Mouse (Mus musculus) liver, embryonic 16.5 days (tissue): ENCODE results near the gene Fbxl16. TPM values are rescaled to one million over a fixed set of nuclear protein-coding genes. Genes with fewer than 3 reads are reported as not detected.
A peak's percentile ranks its signal among the peaks of the same experiment; 100 is the strongest.
"Not testable (repeated sequence)": the region's sequence is repeated elsewhere in the genome, so short reads cannot be mapped to it uniquely, and the experiment has no call there.

ENCODE experiments used
- ATAC-seq: fragments of 200-750 bp; cut with Nextera tagmentation; 2 replicates; pipeline ENCODE4 v1.8.0; 2017; ENCODE audit warnings: low read depth, mild to moderate bottlenecking, moderate number of reproducible peaks, moderate library complexity
- H3K27ac ChIP-seq: fragments of 300-500 bp; sonication (generic); 2 replicates; pipeline ENCODE4 v1.5.1; 2014; ENCODE audit warnings: mild to moderate bottlenecking, low read length
- H3K27me3 ChIP-seq: fragments of 300-500 bp; sonication (generic); 2 replicates; pipeline ENCODE4 v1.6.1; 2014; ENCODE audit warnings: low read depth, low read length, mixed read lengths; ENCODE audit not compliant: control insufficient read depth, insufficient read depth
- H3K36me3 ChIP-seq: fragments of 300-500 bp; sonication (generic); 2 replicates; pipeline ENCODE4 v1.6.1; 2014; ENCODE audit warnings: mild to moderate bottlenecking; ENCODE audit not compliant: control insufficient read depth, insufficient read depth
- H3K4me1 ChIP-seq: fragments of 300-500 bp; sonication (generic); 2 replicates; pipeline ENCODE4 v1.6.1; 2014; ENCODE audit warnings: low read depth, low read length, mixed read lengths; ENCODE audit not compliant: control insufficient read depth
- H3K4me2 ChIP-seq: fragments of 300-500 bp; sonication (generic); 2 replicates; pipeline ENCODE4 v1.6.1; 2014; ENCODE audit warnings: low read depth, low read length, mixed read lengths
- H3K4me3 ChIP-seq: fragments of 300-500 bp; sonication (generic); 2 replicates; pipeline ENCODE4 v1.5.1; 2014; ENCODE audit warnings: low read depth, mild to moderate bottlenecking, low read length
- H3K9ac ChIP-seq: fragments of 300-500 bp; sonication (generic); 2 replicates; pipeline ENCODE4 v1.6.1; 2014; ENCODE audit warnings: low read depth, low read length
- H3K9me3 ChIP-seq: fragments of 300-500 bp; sonication (generic); replicated peaks from 2 replicates; pipeline ENCODE4 v1.6.1; 2016; ENCODE audit warnings: low read length; ENCODE audit not compliant: control insufficient read depth
- WGBS: fragments of 180-500 bp; shearing (Covaris S2); extraction: QIAGEN DNeasy Blood & Tissue Kit; methylation state at CpG from one replicate; pipeline ENCODE4 v1.1.7; 2014; ENCODE audit not compliant: insufficient replicate concordance; 5-methylcytosine and 5-hydroxymethylcytosine counted together
- polyA plus RNA-seq: library from polyadenylated mRNA; unstranded; fragments of >200 nt; fragmentation: Nextera tagmentation; extraction: Ambion mirVana; gene quantifications from 2 replicates; pipeline ENCODE4 v1.2.1, GENCODE M21; 2015

Gene Fbxl16
- polyA plus RNA-seq, 1 experiment from 2014 or later, result 0.17 TPM

DNA sequence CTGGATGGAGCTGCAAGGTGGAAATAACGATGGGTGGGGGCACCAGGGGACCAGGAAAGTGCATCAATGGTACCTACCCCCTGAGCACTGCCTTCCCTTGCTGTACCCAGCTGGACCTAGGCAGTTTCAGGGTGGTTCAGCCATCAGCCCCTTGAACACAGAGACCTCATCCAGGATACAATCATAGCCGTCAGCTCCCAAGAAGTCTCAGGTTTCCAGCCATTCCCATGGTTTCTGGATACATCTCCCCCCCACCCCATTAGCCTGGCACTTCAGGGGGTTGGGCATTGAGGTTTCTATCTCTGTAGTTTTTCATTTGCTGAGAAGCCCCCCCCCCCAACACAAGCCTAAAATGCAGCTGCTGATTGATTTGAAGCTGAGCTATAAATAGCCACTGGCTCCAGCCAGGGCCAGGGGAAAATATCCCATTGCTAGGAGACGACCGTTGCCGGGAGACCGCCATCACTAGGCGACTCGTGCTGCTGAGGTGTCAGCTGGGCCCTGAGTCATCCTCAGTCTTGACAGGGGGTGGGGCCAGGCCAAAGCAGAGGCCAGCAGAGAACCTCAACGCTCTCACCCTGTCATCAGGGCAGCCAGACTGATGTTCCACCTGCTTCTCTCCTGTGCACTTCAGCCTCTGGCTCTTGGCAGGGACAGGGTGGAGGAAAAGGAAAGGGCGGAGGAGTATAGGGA is 5.9 kb upstream of the Fbxl16 start:
- H3K9me3 ChIP-seq, result no peaks in the 10 kb centered on the region
- WGBS, result 8% methylated on average over 10 of the region's 10 CpGs
- H3K4me3 ChIP-seq, result no peak overlapping the region
- peaks cover 18% of the 10 kb centered on the region for H3K27me3 ChIP-seq
- H3K4me2 ChIP-seq, result no peak overlapping the region
- H3K27ac ChIP-seq, result no peak overlapping the region
- H3K36me3 ChIP-seq, result no peaks in the 10 kb centered on the region
- no peak for ATAC-seq
- H3K4me1 ChIP-seq, result no peaks in the 10 kb centered on the region; the same call in 1 of the 2 replicates
- H3K9ac ChIP-seq, result no peak overlapping the region

DNA sequence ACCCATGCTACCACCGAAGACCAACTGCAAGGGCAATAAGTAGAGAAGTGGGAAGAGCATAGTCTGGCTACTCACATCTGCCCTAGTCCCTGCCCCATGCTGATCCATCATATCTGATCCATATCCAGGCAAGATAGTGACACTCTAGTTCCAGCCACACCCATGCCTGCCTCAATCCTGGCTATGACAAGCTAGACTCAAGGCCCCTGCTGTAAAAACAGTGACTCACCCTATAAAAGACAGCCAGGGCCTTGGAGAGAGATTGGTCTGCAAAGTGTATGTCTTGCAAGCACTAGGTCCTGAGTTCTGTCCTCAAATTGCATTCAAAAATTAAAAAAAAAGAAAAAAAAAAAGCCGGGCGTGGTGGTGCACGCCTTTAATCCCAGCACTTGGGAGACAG is 2.4 kb upstream of the Fbxl16 start:
- Histone ChIP-seq H3K4me1 (peaks cover 9% of the 10 kb centered on the region), H3K9ac (no peak overlapping the region), H3K4me2 (no peak overlapping the region), H3K36me3 (no peaks in the 10 kb centered on the region), H3K4me3 (no peak overlapping the region), H3K9me3 (no peaks in the 10 kb centered on the region), H3K27ac (no peak overlapping the region), H3K27me3 (peaks cover 47% of the 10 kb centered on the region)
- ATAC-seq, result no peak
- WGBS, result 64% methylated on average over 4 of the region's 4 CpGs

DNA sequence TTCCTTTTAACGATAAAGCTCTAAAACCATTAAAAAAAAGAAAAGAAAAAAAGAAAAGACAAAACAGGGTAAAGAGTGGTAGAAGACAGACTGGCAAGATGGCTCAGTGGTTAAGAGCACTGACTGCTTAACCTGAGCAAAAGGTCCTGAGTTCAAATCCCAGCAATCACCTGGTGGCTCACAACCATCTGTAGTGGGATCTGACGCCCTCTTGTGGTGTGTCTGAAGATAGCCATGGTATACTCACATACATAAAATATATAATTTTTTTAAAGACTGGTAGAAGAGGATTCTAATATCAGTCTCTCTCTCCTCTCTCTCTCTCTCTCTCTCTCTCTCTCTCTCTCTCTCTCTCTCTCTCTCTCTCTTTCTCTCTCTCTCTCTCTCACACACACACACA is 1.4 kb upstream of the Fbxl16 start:
- H3K27ac ChIP-seq, H3K36me3 ChIP-seq, ATAC-seq, H3K9me3 ChIP-seq, H3K4me2 ChIP-seq, H3K9ac ChIP-seq, H3K4me3 ChIP-seq, H3K4me1 ChIP-seq: not testable (repeated sequence)
- WGBS, result 29% methylated on average over 2 of the region's 2 CpGs
- peaks cover 49% of the 10 kb centered on the region for H3K27me3 ChIP-seq

DNA sequence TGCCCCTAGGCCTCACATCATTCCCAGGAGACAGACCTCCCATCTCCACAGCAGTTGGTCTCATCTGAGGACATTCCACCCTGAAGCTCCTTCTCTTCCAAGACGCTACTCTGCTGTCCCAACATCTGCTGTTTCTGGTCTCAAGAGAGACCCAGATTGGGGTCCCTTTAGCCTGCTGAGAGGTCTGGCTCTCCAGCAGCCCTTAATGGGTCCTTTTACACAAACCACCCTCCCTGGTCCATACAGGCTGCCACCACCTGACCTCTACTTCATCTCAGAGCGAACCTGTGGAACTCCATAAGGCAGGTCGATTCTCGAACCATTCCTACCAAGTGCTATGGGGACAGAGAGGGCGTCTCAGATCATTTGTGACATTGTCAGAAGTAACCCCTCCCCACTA is 857 bp upstream of the Fbxl16 start:
- 33% methylated on average over 5 of the region's 5 CpGs for WGBS
- ATAC-seq, result no peak
- Histone ChIP-seq H3K4me1 (peaks cover 9% of the 10 kb centered on the region), H3K9me3 (no peaks in the 10 kb centered on the region), H3K27ac (no peak overlapping the region), H3K9ac (no peak overlapping the region), H3K36me3 (no peaks in the 10 kb centered on the region), H3K4me3 (no peak overlapping the region), H3K27me3 (peaks cover 50% of the 10 kb centered on the region), H3K4me2 (no peak overlapping the region)

DNA sequence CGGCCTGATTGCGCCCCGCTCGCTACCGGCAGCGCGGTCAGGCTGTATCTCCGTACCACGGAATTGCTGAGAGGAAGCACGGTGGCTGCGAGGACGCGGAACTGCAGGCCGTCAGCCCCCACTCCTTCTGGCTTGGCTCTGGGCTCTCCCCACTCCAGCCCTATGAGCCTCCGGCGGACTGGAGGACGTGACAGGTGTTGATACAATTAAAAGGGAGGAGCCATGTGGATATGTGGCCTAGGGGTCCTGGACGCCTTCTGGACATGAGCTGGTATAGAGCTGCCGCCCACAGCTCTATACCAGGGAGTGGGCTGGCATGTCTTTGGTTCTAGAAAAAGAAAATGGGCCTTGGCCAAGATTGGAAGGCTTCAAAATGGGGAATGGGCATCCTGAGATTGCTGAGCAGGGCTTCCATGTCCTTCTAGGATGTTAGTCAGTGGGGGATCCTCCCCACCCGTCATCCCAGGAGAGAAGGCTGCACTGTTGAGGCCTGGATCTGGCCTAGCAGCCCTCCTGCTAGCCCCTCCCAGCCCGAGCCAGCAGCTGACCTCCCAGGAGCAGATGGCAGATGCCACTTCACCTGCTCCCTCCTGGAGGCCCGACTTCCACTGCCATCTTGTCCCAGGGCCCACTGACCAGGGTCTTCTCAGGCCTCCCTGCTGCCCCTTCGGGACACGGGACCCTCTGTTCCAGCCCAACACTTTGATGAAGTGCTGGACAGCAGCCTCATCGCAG is 888 bp downstream of the Fbxl16 start:
- 10% methylated on average over 25 of the region's 25 CpGs for WGBS
- no peak for ATAC-seq
- H3K4me2 ChIP-seq, result peak overlapping the region; percentile 67
- peaks cover 9% of the 10 kb centered on the region for H3K4me1 ChIP-seq
- H3K36me3 ChIP-seq, result no peaks in the 10 kb centered on the region
- H3K27me3 ChIP-seq, result peaks cover 55% of the 10 kb centered on the region
- no peak overlapping the region for H3K27ac ChIP-seq
- peak overlapping the region; percentile 56 for H3K4me3 ChIP-seq
- H3K9me3 ChIP-seq, result no peaks in the 10 kb centered on the region
- no peak overlapping the region for H3K9ac ChIP-seq

DNA sequence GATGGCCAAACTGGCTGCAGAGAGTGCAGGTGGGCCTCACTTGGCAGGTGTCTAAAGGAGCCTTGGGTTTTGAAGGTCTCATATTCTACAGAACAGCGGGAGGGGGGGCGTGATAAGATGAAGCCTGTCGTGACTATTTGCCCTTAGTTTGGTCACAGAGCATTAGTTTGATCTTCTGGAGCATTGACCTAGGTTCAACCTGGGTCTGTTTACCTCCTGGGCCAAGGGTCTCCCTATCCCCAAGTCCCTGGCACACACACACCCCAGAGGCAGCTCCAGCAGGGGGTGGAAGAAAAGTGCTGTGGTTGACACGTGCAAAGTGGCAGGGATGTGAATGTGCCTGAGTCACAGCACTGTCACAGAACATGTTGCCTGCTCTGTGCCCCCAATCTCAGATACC is 2.0 kb downstream of the Fbxl16 start:
- Histone ChIP-seq H3K9me3 (no peaks in the 10 kb centered on the region), H3K4me2 (no peak overlapping the region), H3K36me3 (no peaks in the 10 kb centered on the region), H3K27me3 (peaks cover 55% of the 10 kb centered on the region), H3K4me3 (no peak overlapping the region), H3K9ac (no peak overlapping the region), H3K27ac (no peak overlapping the region), H3K4me1 (peaks cover 9% of the 10 kb centered on the region)
- 63% methylated on average over 4 of the region's 4 CpGs for WGBS
- ATAC-seq, result no peak

DNA sequence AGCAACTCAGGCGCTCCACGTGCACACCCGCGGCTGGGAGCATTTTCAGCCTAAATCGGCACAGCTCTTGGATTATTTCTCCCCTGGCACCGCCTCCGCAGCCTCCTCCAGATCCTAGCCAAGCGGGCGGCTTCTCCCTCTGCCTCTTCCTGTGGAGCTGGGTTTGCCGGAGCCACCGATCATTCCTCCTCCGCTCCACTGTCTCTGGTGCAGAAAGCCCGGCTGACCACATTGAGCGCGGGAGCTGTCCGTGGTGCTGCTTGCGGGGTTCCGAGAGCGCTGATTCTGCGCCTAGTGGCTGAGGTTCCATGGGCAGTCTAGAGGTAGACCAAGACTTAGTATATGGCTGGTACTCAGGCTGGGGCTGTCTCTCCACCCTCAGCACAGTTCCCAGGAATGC is 4.6 kb downstream of the Fbxl16 start:
- WGBS, result 2% methylated on average over 20 of the region's 20 CpGs
- H3K27me3 ChIP-seq, result peaks cover 58% of the 10 kb centered on the region
- H3K27ac ChIP-seq, result no peak overlapping the region
- 0 out of 2 replicates have a peak, but pooled peaks have one; percentile 13 for ATAC-seq
- H3K4me1 ChIP-seq, result peaks cover 9% of the 10 kb centered on the region
- H3K4me2 ChIP-seq, result no peak overlapping the region
- no peak overlapping the region for H3K4me3 ChIP-seq
- no peak overlapping the region for H3K9ac ChIP-seq
- no peaks in the 10 kb centered on the region for H3K36me3 ChIP-seq
- no peaks in the 10 kb centered on the region for H3K9me3 ChIP-seq

DNA sequence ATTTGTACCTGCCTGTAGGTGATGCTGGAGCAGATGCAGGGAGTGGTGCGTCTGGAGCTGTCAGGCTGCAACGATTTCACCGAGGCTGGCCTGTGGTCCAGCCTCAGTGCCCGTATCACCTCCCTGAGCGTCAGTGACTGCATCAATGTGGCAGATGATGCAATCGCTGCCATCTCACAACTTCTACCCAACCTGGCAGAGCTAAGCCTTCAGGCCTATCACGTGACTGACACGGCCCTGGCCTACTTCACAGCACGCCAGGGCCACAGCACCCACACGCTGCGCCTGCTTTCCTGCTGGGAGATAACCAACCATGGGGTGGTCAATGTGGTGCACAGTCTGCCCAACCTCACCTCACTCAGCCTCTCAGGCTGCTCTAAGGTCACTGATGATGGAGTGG is 8.8 kb downstream of the Fbxl16 start:
- H3K27me3 ChIP-seq, result peaks cover 45% of the 10 kb centered on the region
- H3K27ac ChIP-seq, result no peak overlapping the region
- ATAC-seq, result no peak
- no peaks in the 10 kb centered on the region for H3K9me3 ChIP-seq
- peaks cover 5% of the 10 kb centered on the region for H3K4me1 ChIP-seq
- H3K36me3 ChIP-seq, result no peaks in the 10 kb centered on the region
- no peak overlapping the region for H3K4me2 ChIP-seq
- H3K9ac ChIP-seq, result no peak overlapping the region
- 64% methylated on average over 11 of the region's 11 CpGs for WGBS
- no peak overlapping the region for H3K4me3 ChIP-seq
